ENCODE assay signal across 17 mouse cellular contexts in genomic region chr3:84035728-84036364, GRCm38 (mm10). TPM values are rescaled to one million over a fixed set of nuclear protein-coding genes. Genes with fewer than 3 reads are reported as not detected.
DNase-seq lines count a peak whose midpoint lies in the region; ATAC-seq and TF ChIP-seq lines count a peak whose summit lies in the region.
"Had no signal": no experiment of that assay in that cellular context is flagged by ENCODE, and none has a peak within 500 bp of the region (broad histone marks: within the 10 kb centered on the region; RNA-seq: fewer than 3 reads in every experiment).

No protein-coding gene starts in this region.

- ATAC-seq in hindbrain, embryonic 16.5 days = no peak
- ATAC-seq: CD4-positive, CD25-positive, alpha-beta regulatory T cell, adult 4 months had no signal

- peaks cover 0 to 43% of the 10 kb centered on the region in 2 experiments; a peak in 2 of 4 replicates for H3K36me3 ChIP-seq in MEL (ENCODE audit: control insufficient read depth in 1 of 2, insufficient read depth in 2 of 2, low read length in 2 of 2)
- no peaks in the 10 kb centered on the region for H3K36me3 ChIP-seq in liver, adult 2 months (ENCODE audit: control insufficient read depth, insufficient read depth, low read length)
- no peaks in the 10 kb centered on the region for H3K36me3 ChIP-seq in hindbrain, embryonic 16.5 days (ENCODE audit: control insufficient read depth, insufficient read depth, low read length)

- H3K4me2 ChIP-seq in hindbrain, embryonic 16.5 days (ENCODE audit: low read length) = no peak overlapping the region
- H3K4me2 ChIP-seq: hindbrain, embryonic 12.5 days; limb, embryonic 15.5 days had no signal

- no peaks in the 10 kb centered on the region for H3K9me3 ChIP-seq in MEL (replicated peaks; ENCODE audit: insufficient read depth, low read length)
- H3K9me3 ChIP-seq in hindbrain, embryonic 16.5 days (ENCODE audit: control insufficient read depth, low read length) = no peaks in the 10 kb centered on the region
- H3K9me3 ChIP-seq: hindbrain, embryonic 12.5 days; limb, embryonic 15.5 days had no signal

- WGBS in liver, adult 2 months = 85% methylated on average over 6 of the region's 6 CpGs
- 89% methylated on average over 6 of the region's 6 CpGs for WGBS in hindbrain, embryonic 16.5 days

- TF ChIP-seq POLR2A in MEL (IDR thresholded peaks at IDR 0.05; ENCODE audit: control insufficient read depth in 1 of 2, insufficient read depth in 1 of 2, low read depth in 1 of 2, low read length in 2 of 2, poor library complexity in 1 of 2) = no peak
- no peak for TF ChIP-seq POLR2A in liver, adult 2 months (IDR thresholded peaks at IDR 0.05; ENCODE audit: extremely low read depth, insufficient read depth, low read length)

- peaks cover 19 to 30% of the 10 kb centered on the region in 2 experiments for H3K4me1 ChIP-seq in MEL (ENCODE audit: control insufficient read depth in 1 of 2, insufficient read depth in 2 of 2, low read length in 2 of 2)
- peaks cover 39% of the 10 kb centered on the region for H3K4me1 ChIP-seq in liver, adult 2 months (ENCODE audit: control insufficient read depth, insufficient read depth, low read length)
- H3K4me1 ChIP-seq in hindbrain, embryonic 16.5 days (ENCODE audit: control insufficient read depth, insufficient read depth, low read depth, low read length) = peaks cover 19% of the 10 kb centered on the region

- TF ChIP-seq EP300 in MEL (IDR thresholded peaks at IDR 0.05; ENCODE audit: low read depth in 1 of 2, low read length in 2 of 2) = peak; percentile 51 to 79; a peak in 3 of 4 replicates

- H3K27me3 ChIP-seq in MEL (ENCODE audit: control insufficient read depth in 1 of 2, insufficient read depth in 2 of 2, low read length in 2 of 2) = no peaks in the 10 kb centered on the region
- no peaks in the 10 kb centered on the region for H3K27me3 ChIP-seq in liver, adult 2 months (ENCODE audit: control insufficient read depth, insufficient read depth, low read length)
- no peaks in the 10 kb centered on the region for H3K27me3 ChIP-seq in hindbrain, embryonic 16.5 days (replicated peaks; ENCODE audit: control insufficient read depth, insufficient read depth, low read length)
- H3K27me3 ChIP-seq: hindbrain, embryonic 12.5 days; limb, embryonic 15.5 days had no signal

- peak overlapping the region; percentile 81 for H3K27ac ChIP-seq in MEL (ENCODE audit: control insufficient read depth, low read depth, low read length)
- H3K27ac ChIP-seq in liver, adult 2 months (replicated peaks; ENCODE audit: insufficient read depth, low read depth, low read length) = 0 out of 2 replicates have a peak overlapping the region, but pooled peaks have one; percentile 9
- no peak overlapping the region for H3K27ac ChIP-seq in hindbrain, embryonic 16.5 days (ENCODE audit: low read depth, low read length)
- H3K27ac ChIP-seq: hindbrain, embryonic 12.5 days; left cerebral cortex, adult 2 months; limb, embryonic 15.5 days; macrophage had no signal

- no peak for TF ChIP-seq RAD21 in MEL (IDR thresholded peaks at IDR 0.05; ENCODE audit: low read depth, low read length)

- peak overlapping the region; percentile 36 for H3K9ac ChIP-seq in MEL (ENCODE audit: control insufficient read depth, low read depth, low read length, poor library complexity, severe bottlenecking)
- no peak overlapping the region for H3K9ac ChIP-seq in liver, adult 2 months (ENCODE audit: low read depth, low read length)
- H3K9ac ChIP-seq in hindbrain, embryonic 16.5 days (ENCODE audit: low read depth, low read length) = no peak overlapping the region
- H3K9ac ChIP-seq: hindbrain, embryonic 12.5 days; limb, embryonic 15.5 days had no signal

- DNase-seq in heart, adult 11 months = peak; percentile 44
- no peak for DNase-seq in heart, adult 8-10 months (ENCODE audit: low spot score)
- peak; percentile 80 for DNase-seq in MEL (ENCODE audit: low read depth, low spot score)
- DNase-seq in liver, adult 2 months (ENCODE audit: extremely low read depth, low read depth, low spot score) = no peak
- peak; percentile 43 to 50 for DNase-seq in spleen, postnatal 10 days (ENCODE audit: low spot score in 2 of 2)
- DNase-seq in left cerebral cortex, postnatal 25 days (ENCODE audit: low spot score in 2 of 2) = no peak
- no peak for DNase-seq in c-Kit-positive CD71-positive TER-119-positive erythroid progenitor cells, embryonic 14.5 days (ENCODE audit: low spot score)
- DNase-seq: adrenal gland, postnatal 10 days; kidney, adult 11 months; kidney, postnatal 4 days; right cerebral cortex, postnatal 4 days had no signal

- H3K79me2 ChIP-seq in MEL (ENCODE audit: control insufficient read depth, insufficient read depth, low read length, poor library complexity) = peaks cover 47% of the 10 kb centered on the region
- peaks cover 31% of the 10 kb centered on the region for H3K79me2 ChIP-seq in liver, adult 2 months (ENCODE audit: control insufficient read depth, insufficient read depth, low read length)

- TF ChIP-seq CTCF in MEL (IDR thresholded peaks at IDR 0.05 in 2 of 3, conservative IDR thresholded peaks at IDR 0.05 in 1 of 3; ENCODE audit: control insufficient read depth in 1 of 3, insufficient read depth in 1 of 3, low read depth in 2 of 3, low read length in 3 of 3, poor library complexity in 1 of 3, severe bottlenecking in 1 of 3) = no peak
- no peak for TF ChIP-seq CTCF in liver, adult 2 months (IDR thresholded peaks at IDR 0.05; ENCODE audit: low read depth, low read length)

- H3K4me3 ChIP-seq in MEL (ENCODE audit: control insufficient read depth in 1 of 2, insufficient read depth in 1 of 2, low read depth in 2 of 2, low read length in 2 of 2) = no peak overlapping the region
- no peak overlapping the region for H3K4me3 ChIP-seq in liver, adult 2 months (ENCODE audit: insufficient read depth, low read depth, low read length)
- H3K4me3 ChIP-seq in hindbrain, embryonic 16.5 days (ENCODE audit: low read length) = no peak overlapping the region
- H3K4me3 ChIP-seq: hindbrain, embryonic 12.5 days; left cerebral cortex, adult 2 months; limb, embryonic 15.5 days had no signal

- intact Hi-C loops in left cerebral cortex, postnatal 25 days (cut with DNase I) = no loop called here

TF ChIP-seq in MEL, 35 proteins besides CTCF, POLR2A, EP300 and RAD21 (continues in another document):
- TF ChIP-seq TCF12 (IDR thresholded peaks at IDR 0.05; ENCODE audit: low read depth, low read length) (peak; percentile 79), UBTF (IDR thresholded peaks at IDR 0.05; ENCODE audit: borderline replicate concordance, insufficient read depth, low read depth, low read length) (no peak), POLR2AphosphoS5 (IDR thresholded peaks at IDR 0.05; ENCODE audit: borderline replicate concordance, low read depth, low read length) (no peak), HCFC1 (IDR thresholded peaks at IDR 0.05; ENCODE audit: low read depth, low read length) (no peak), ETS1 (IDR thresholded peaks at IDR 0.05; ENCODE audit: low read depth, low read length) (peak; percentile 75), USF1 (IDR thresholded peaks at IDR 0.05; ENCODE audit: low read depth, low read length) (no peak), ELF1 (IDR thresholded peaks at IDR 0.05; ENCODE audit: low read depth, low read length) (peak; percentile 11; the same call in 1 of the 2 replicates), NRF1 (IDR thresholded peaks at IDR 0.05; ENCODE audit: insufficient read depth, low read depth, low read length, poor library complexity, severe bottlenecking) (no peak), CHD1 (IDR thresholded peaks at IDR 0.05; ENCODE audit: low read depth, low read length) (no peak), JUND (IDR thresholded peaks at IDR 0.05; ENCODE audit: low read depth, low read length) (no peak), NELFE (IDR thresholded peaks at IDR 0.05; ENCODE audit: low read depth, low read length) (no peak), MYB (IDR thresholded peaks at IDR 0.05; ENCODE audit: low read depth, low read length) (no peak), BHLHE40 (IDR thresholded peaks at IDR 0.05; ENCODE audit: borderline replicate concordance, low read depth, low read length) (no peak), RCOR1 (IDR thresholded peaks at IDR 0.05; ENCODE audit: low read depth, low read length) (no peak), ZNF384 (IDR thresholded peaks at IDR 0.05; ENCODE audit: low read depth, low read length) (peak; percentile 38; the same call in 1 of the 2 replicates), KAT2A (conservative IDR thresholded peaks at IDR 0.05; ENCODE audit: low read depth, low read length) (no peak), TBP (IDR thresholded peaks at IDR 0.05; ENCODE audit: low read depth, low read length) (no peak), ZMIZ1 (IDR thresholded peaks at IDR 0.05; ENCODE audit: low read depth, low read length) (no peak), SMC3 (IDR thresholded peaks at IDR 0.05; ENCODE audit: low read depth, low read length) (no peak), MAZ (IDR thresholded peaks at IDR 0.05; ENCODE audit: low read depth, low read length) (no peak), MAX (IDR thresholded peaks at IDR 0.05; ENCODE audit: low read length) (0 out of 2 replicates have a peak, but pooled peaks have one; percentile 54), MYC (IDR thresholded peaks at IDR 0.05; ENCODE audit: low read depth, low read length) (peak; percentile 66; the same call in 1 of the 2 replicates), GABPA (IDR thresholded peaks at IDR 0.05; ENCODE audit: low read depth, low read length) (no peak), USF2 (IDR thresholded peaks at IDR 0.05; ENCODE audit: borderline replicate concordance in 1 of 2, insufficient read depth in 1 of 2, low read depth in 1 of 2, low read length in 2 of 2) (no peak), ZC3H11A (IDR thresholded peaks at IDR 0.05; ENCODE audit: low read depth, low read length) (no peak), MXI1 (IDR thresholded peaks at IDR 0.05; ENCODE audit: low read depth, low read length) (peak; percentile 60; the same call in 1 of the 2 replicates), GATA1 (IDR thresholded peaks at IDR 0.05; ENCODE audit: low read depth, low read length) (peak; percentile 74), ZKSCAN1 (IDR thresholded peaks at IDR 0.05; ENCODE audit: low read depth, low read length) (peak; percentile 80), MAFK (IDR thresholded peaks at IDR 0.05; ENCODE audit: borderline replicate concordance, low read depth, low read length) (no peak; the same call in 1 of the 2 replicates)

RNA-seq across cellular contexts. Expression of gene Tmem131l, which starts 4.1 kb away (rescaled TPM):
- 10 to 100 TPM; 17.6 to 25.0 (median 21.0) TPM for total RNA-seq in heart, adult 8-10 months (2022)
- total RNA-seq in MEL (2012; rRNA removed) = 9.6 and 10.9 TPM in 2 replicates
- 10 to 100 TPM in 1 of 2 experiments, not detected in 1; 39.6 TPM for polyA plus RNA-seq in MEL (2012; ENCODE audit: insufficient read depth in 1 of 2, insufficient read length in 2 of 2, low read depth in 1 of 2, low replicate concordance in 2 of 2, missing spikeins in 1 of 2)
- 21.1 and 24.9 TPM in 2 replicates for total RNA-seq in liver, adult 2 months (2014; rRNA removed)
- polyA plus RNA-seq in liver, adult 2 months (2012; rRNA removed) = 10.7 and 15.3 TPM in 2 replicates
- polyA plus RNA-seq in hindbrain, embryonic 16.5 days (2015; fragmentation: Nextera tagmentation; extraction: Ambion mirVana) = 34.6 and 45.2 TPM in 2 replicates
- 10 to 100 TPM; 19.6 to 26.4 TPM for total RNA-seq in left cerebral cortex, postnatal 25 days (2021)

Comparison
In these comparisons a context has a peak if more than half of its experiments do, and no peak if none do; other contexts are left out.
1. DNase-seq: peak in heart, adult 11 months (single experiment), MEL (single experiment) and spleen, postnatal 10 days (2 of 2); none in heart, adult 8-10 months (single experiment), liver, adult 2 months (single experiment), left cerebral cortex, postnatal 25 days (0 of 2) and c-Kit-positive CD71-positive TER-119-positive erythroid progenitor cells, embryonic 14.5 days (single experiment).